Mouse (Mus musculus): ENCODE results near the gene Rap1gap. TPM values are rescaled to one million over a fixed set of nuclear protein-coding genes. Genes with fewer than 3 reads are reported as not detected.

Gene Rap1gap
- polyA plus RNA-seq, 2 experiments = 1.7 to 2.7 TPM

DNA sequence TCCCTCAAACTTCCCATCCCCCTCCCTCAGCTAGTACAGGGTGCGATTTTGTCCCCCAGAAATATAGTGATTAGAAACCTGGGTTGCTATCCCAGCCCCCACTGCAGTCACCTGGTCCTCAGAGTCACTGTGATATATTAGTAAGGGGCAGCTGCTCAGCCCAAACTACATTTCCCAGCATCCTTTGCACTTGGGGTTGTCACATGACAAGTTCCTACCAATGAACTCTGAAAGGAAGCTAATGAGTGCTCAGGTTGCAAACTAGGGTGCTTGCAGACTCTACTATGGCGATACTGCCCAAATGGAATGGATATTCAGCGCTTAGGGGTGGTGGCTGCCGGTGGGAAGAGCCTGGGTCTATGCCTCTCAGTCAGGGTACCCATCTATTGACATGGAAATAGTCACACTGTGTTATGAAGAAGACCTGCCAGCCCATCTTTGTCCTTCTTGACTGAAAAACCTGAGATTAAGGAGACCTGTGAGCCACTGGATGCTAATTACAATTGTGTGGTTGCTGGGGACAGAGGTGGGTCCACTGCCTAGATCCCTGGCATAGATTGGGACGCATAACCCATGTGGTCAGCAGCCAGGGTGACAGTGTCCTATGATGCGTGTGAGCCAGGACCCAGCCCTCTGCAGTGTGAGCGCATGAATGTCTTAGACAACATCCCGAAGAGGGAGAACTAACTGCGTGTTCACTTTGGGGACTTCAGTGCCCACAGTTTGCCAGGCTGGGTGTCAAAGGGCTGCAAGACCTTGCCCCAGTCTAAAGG lies 74.8 kb downstream of the Rap1gap start:
- no peaks in the 10 kb centered on the region; the same call in 1 of the 2 replicates for H3K27me3 ChIP-seq (ENCODE audit: control insufficient read depth, insufficient read depth, low read length)
- no peaks in the 10 kb centered on the region for H3K9me3 ChIP-seq (ENCODE audit: control insufficient read depth, low read length)
- H3K27ac ChIP-seq = no peak overlapping the region
- no peak overlapping the region for H3K4me3 ChIP-seq (ENCODE audit: insufficient read depth in 1 of 2, low read depth in 2 of 2, low read length in 2 of 2)
- DNase-seq (ENCODE audit: low read depth in 3 of 3, low spot score in 3 of 3) (no peak), ATAC-seq (ENCODE audit: insufficient read depth) (0 out of 2 replicates have a peak, but pooled peaks have one; percentile 40)
- TF ChIP-seq CTCF (IDR thresholded peaks at IDR 0.05; ENCODE audit: low read depth) = no peak
- H3K9ac ChIP-seq (replicated peaks) = no peak overlapping the region
- H3K4me2 ChIP-seq (ENCODE audit: low read depth) = no peak overlapping the region
- H3K4me1 ChIP-seq (replicated peaks; ENCODE audit: control insufficient read depth in 2 of 2, insufficient read depth in 2 of 2, low read length in 1 of 2) = peaks cover 0 to 9% of the 10 kb centered on the region in 2 experiments; a peak in 1 of 4 replicates
- no peaks in the 10 kb centered on the region for H3K36me3 ChIP-seq (replicated peaks; ENCODE audit: control insufficient read depth, insufficient read depth, low read depth)
- 40% methylated on average over 9 of the region's 9 CpGs for WGBS (ENCODE audit: insufficient replicate concordance)

GRCm38 (mm10) chr4:137740350-137740749 lies 75.8 kb downstream of the Rap1gap start:
- Histone ChIP-seq H3K4me3 (ENCODE audit: insufficient read depth in 1 of 2, low read depth in 2 of 2, low read length in 2 of 2) (no peak overlapping the region), H3K27ac (no peak overlapping the region), H3K36me3 (replicated peaks; ENCODE audit: control insufficient read depth, insufficient read depth, low read depth) (no peaks in the 10 kb centered on the region), H3K9me3 (ENCODE audit: control insufficient read depth, low read length) (no peaks in the 10 kb centered on the region), H3K4me2 (ENCODE audit: low read depth) (no peak overlapping the region), H3K9ac (replicated peaks) (no peak overlapping the region), H3K27me3 (ENCODE audit: control insufficient read depth, insufficient read depth, low read length) (no peaks in the 10 kb centered on the region; the same call in 1 of the 2 replicates), H3K4me1 (replicated peaks; ENCODE audit: control insufficient read depth in 2 of 2, insufficient read depth in 2 of 2, low read length in 1 of 2) (peaks cover 0 to 9% of the 10 kb centered on the region in 2 experiments; a peak in 1 of 4 replicates)
- WGBS (ENCODE audit: insufficient replicate concordance) = 30% methylated on average over 7 of the region's 7 CpGs
- TF ChIP-seq EP300 (IDR thresholded peaks at IDR 0.05; ENCODE audit: low read depth) (no peak), CTCF (IDR thresholded peaks at IDR 0.05; ENCODE audit: low read depth) (no peak)
- no peak for DNase-seq (ENCODE audit: low read depth in 3 of 3, low spot score in 3 of 3)
- ATAC-seq (ENCODE audit: insufficient read depth) = no peak

DNA sequence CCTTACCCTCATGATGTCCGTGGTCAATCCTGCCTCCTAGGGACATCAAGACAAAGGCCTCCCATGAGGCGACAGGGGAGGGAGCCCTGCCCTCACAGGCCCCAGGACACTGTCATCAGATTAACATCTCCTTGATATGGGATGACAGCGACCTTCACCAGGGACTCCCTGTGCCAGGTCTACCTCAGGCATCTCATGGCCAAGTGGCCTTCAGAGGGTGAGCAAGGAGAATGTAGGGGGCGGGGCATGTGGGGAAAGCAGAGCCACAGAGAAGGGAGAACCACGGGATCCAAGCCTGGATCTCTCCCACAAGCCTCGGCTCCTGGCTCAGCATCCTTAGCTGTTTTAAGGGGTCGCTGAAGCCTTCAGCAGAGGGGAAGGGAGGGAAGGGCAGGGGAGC lies 79.3 kb downstream of the Rap1gap start:
- Histone ChIP-seq H3K9me3 (ENCODE audit: control insufficient read depth, low read length) (no peaks in the 10 kb centered on the region), H3K4me2 (ENCODE audit: low read depth) (no peak overlapping the region), H3K4me1 (replicated peaks; ENCODE audit: control insufficient read depth in 2 of 2, insufficient read depth in 2 of 2, low read length in 1 of 2) (peaks cover 0 to 9% of the 10 kb centered on the region in 2 experiments; a peak in 1 of 4 replicates), H3K9ac (replicated peaks) (no peak overlapping the region), H3K27ac (no peak overlapping the region), H3K36me3 (replicated peaks; ENCODE audit: control insufficient read depth, insufficient read depth, low read depth) (no peaks in the 10 kb centered on the region), H3K27me3 (ENCODE audit: control insufficient read depth, insufficient read depth, low read length) (no peaks in the 10 kb centered on the region; the same call in 1 of the 2 replicates), H3K4me3 (ENCODE audit: insufficient read depth in 1 of 2, low read depth in 2 of 2, low read length in 2 of 2) (no peak overlapping the region)
- TF ChIP-seq EP300 (IDR thresholded peaks at IDR 0.05; ENCODE audit: low read depth) (no peak), CTCF (IDR thresholded peaks at IDR 0.05; ENCODE audit: low read depth) (no peak)
- 44% methylated on average over 7 of the region's 7 CpGs for WGBS (ENCODE audit: insufficient replicate concordance)
- DNase-seq (ENCODE audit: low read depth in 3 of 3, low spot score in 3 of 3) (no peak), ATAC-seq (ENCODE audit: insufficient read depth) (no peak)

- WGBS (ENCODE audit: insufficient replicate concordance) = 53% methylated on average over 13 of the region's 13 CpGs
- Histone ChIP-seq H3K4me3 (ENCODE audit: insufficient read depth in 1 of 2, low read depth in 2 of 2, low read length in 2 of 2) (no peak overlapping the region), H3K9me3 (ENCODE audit: control insufficient read depth, low read length) (no peaks in the 10 kb centered on the region), H3K27ac (no peak overlapping the region), H3K4me2 (ENCODE audit: low read depth) (no peak overlapping the region), H3K36me3 (replicated peaks; ENCODE audit: control insufficient read depth, insufficient read depth, low read depth) (no peaks in the 10 kb centered on the region), H3K27me3 (ENCODE audit: control insufficient read depth, insufficient read depth, low read length) (peaks cover 3% of the 10 kb centered on the region; the same call in 1 of the 2 replicates), H3K4me1 (replicated peaks; ENCODE audit: control insufficient read depth in 2 of 2, insufficient read depth in 2 of 2, low read length in 1 of 2) (peaks cover 1 to 7% of the 10 kb centered on the region in 2 experiments; a peak in 2 of 4 replicates), H3K9ac (replicated peaks) (no peak overlapping the region)
- DNase-seq (ENCODE audit: low read depth in 3 of 3, low spot score in 3 of 3) = no peak
- no peak for ATAC-seq (ENCODE audit: insufficient read depth)
- TF ChIP-seq CTCF (IDR thresholded peaks at IDR 0.05; ENCODE audit: low read depth) (peak; percentile 81), EP300 (IDR thresholded peaks at IDR 0.05; ENCODE audit: low read depth) (no peak)
Observed at GRCm38 (mm10) chr4:137744433-137744918, 80.0 kb downstream of the Rap1gap start.

- TF ChIP-seq EP300 (IDR thresholded peaks at IDR 0.05; ENCODE audit: low read depth) (no peak), CTCF (IDR thresholded peaks at IDR 0.05; ENCODE audit: low read depth) (0 out of 2 replicates have a peak, but pooled peaks have one; percentile 33)
- H3K9me3 ChIP-seq (ENCODE audit: control insufficient read depth, low read length) = no peaks in the 10 kb centered on the region
- H3K4me1 ChIP-seq (replicated peaks; ENCODE audit: control insufficient read depth in 2 of 2, insufficient read depth in 2 of 2, low read length in 1 of 2) = peaks cover 21 to 23% of the 10 kb centered on the region in 2 experiments
- no peak overlapping the region for H3K4me2 ChIP-seq (ENCODE audit: low read depth)
- H3K36me3 ChIP-seq (replicated peaks; ENCODE audit: control insufficient read depth, insufficient read depth, low read depth) = no peaks in the 10 kb centered on the region
- no peak for DNase-seq (ENCODE audit: low read depth in 3 of 3, low spot score in 3 of 3)
- whole genome bisulfite sequencing (ENCODE audit: insufficient replicate concordance) = 70% methylated on average over 9 of the region's 9 CpGs
- H3K9ac ChIP-seq (replicated peaks) = no peak overlapping the region
- ATAC-seq (ENCODE audit: insufficient read depth) = no peak
- H3K27ac ChIP-seq = no peak overlapping the region
- peaks cover 3% of the 10 kb centered on the region; the same call in 1 of the 2 replicates for H3K27me3 ChIP-seq (ENCODE audit: control insufficient read depth, insufficient read depth, low read length)
- H3K4me3 ChIP-seq (ENCODE audit: insufficient read depth in 1 of 2, low read depth in 2 of 2, low read length in 2 of 2) = no peak overlapping the region
Observed at GRCm38 (mm10) chr4:137747091-137747490, 82.6 kb downstream of the Rap1gap start.

Data from liver, embryonic 14.5 days (tissue).